Mouse (Mus musculus) kidney, adult 9 months (tissue): Measurements from ENCODE around the gene Acsl6.

ENCODE experiments used
- DNase-seq: peaks from one replicate; pipeline ENCODE4 v3.0.0; 2022

Acsl6 gene

GRCm38 (mm10) chr11:54307139-54307816 is 3.7 kb downstream of the Acsl6 start:
- DNase-seq, result peak; percentile 55

GRCm38 (mm10) chr11:54310588-54310987 is 7.0 kb downstream of the Acsl6 start:
- no peak for DNase-seq

GRCm38 (mm10) chr11:54312021-54312420 is 8.4 kb downstream of the Acsl6 start:
- DNase-seq, result peak; percentile 25

- no peak for DNase-seq
These were observed 9.0 kb downstream of the Acsl6 start for GRCm38 (mm10) chr11:54312603-54313002.

- no peak for DNase-seq
These were observed 10.1 kb downstream of the Acsl6 start for GRCm38 (mm10) chr11:54313391-54314360.

- no peak for DNase-seq
These were observed 11.1 kb downstream of the Acsl6 start for GRCm38 (mm10) chr11:54314740-54315139.

- no peak for DNase-seq
These were observed 11.7 kb downstream of the Acsl6 start for GRCm38 (mm10) chr11:54315336-54315735.

GRCm38 (mm10) chr11:54317361-54317760 is 13.8 kb downstream of the Acsl6 start:
- no peak for DNase-seq

- DNase-seq, result no peak
These were observed 14.2 kb downstream of the Acsl6 start for GRCm38 (mm10) chr11:54317795-54318194.

GRCm38 (mm10) chr11:54321802-54322532 is 18.4 kb downstream of the Acsl6 start:
- DNase-seq, result no peak

- DNase-seq, result no peak
These were observed 28.0 kb downstream of the Acsl6 start for GRCm38 (mm10) chr11:54331463-54332183.

- no peak for DNase-seq
These were observed 32.6 kb downstream of the Acsl6 start for GRCm38 (mm10) chr11:54336165-54336707.

GRCm38 (mm10) chr11:54343703-54344102 is 40.1 kb downstream of the Acsl6 start:
- DNase-seq, result peak; percentile 15

- DNase-seq, result no peak
These were observed 48.1 kb downstream of the Acsl6 start for GRCm38 (mm10) chr11:54351704-54352103.

GRCm38 (mm10) chr11:54353121-54353576 is 49.6 kb downstream of the Acsl6 start:
- DNase-seq, result no peak

- DNase-seq, result peak; percentile 31
These were observed 51.3 kb downstream of the Acsl6 start for GRCm38 (mm10) chr11:54354595-54355563.

GRCm38 (mm10) chr11:54355564-54355955 is 52.0 kb downstream of the Acsl6 start:
- no peak for DNase-seq

GRCm38 (mm10) chr11:54356676-54357075 is 53.1 kb downstream of the Acsl6 start:
- DNase-seq, result peak; percentile 49

- DNase-seq, result no peak
These were observed 69.0 kb downstream of the Acsl6 start for GRCm38 (mm10) chr11:54372553-54372952.

GRCm38 (mm10) chr11:54390386-54390785 is 86.8 kb downstream of the Acsl6 start:
- DNase-seq, result no peak

- no peak for DNase-seq
These were observed 87.7 kb downstream of the Acsl6 start for GRCm38 (mm10) chr11:54391326-54391725.
